Mouse (Mus musculus): ENCODE measurements around the gene Tsc1.

Gene Tsc1

GRCm38 (mm10) chr2:28641435-28641941 lies 460 bp downstream of the Tsc1 start:
- DNase-seq (ENCODE audit: extremely low read depth, low read depth, low spot score) = no peak

GRCm38 (mm10) chr2:28643081-28643480 lies 2.1 kb downstream of the Tsc1 start:
- no peak for DNase-seq (ENCODE audit: extremely low read depth, low read depth, low spot score)

GRCm38 (mm10) chr2:28650526-28650925 lies 9.5 kb downstream of the Tsc1 start:
- no peak for DNase-seq (ENCODE audit: extremely low read depth, low read depth, low spot score)

- DNase-seq (ENCODE audit: extremely low read depth, low read depth, low spot score) = no peak
Observed at GRCm38 (mm10) chr2:28653351-28653750, 12.3 kb downstream of the Tsc1 start.

GRCm38 (mm10) chr2:28654295-28654694 lies 13.3 kb downstream of the Tsc1 start:
- no peak for DNase-seq (ENCODE audit: extremely low read depth, low read depth, low spot score)

- no peak for DNase-seq (ENCODE audit: extremely low read depth, low read depth, low spot score)
Observed at GRCm38 (mm10) chr2:28656216-28656615, 15.2 kb downstream of the Tsc1 start.

GRCm38 (mm10) chr2:28662891-28663290 lies 21.9 kb downstream of the Tsc1 start:
- DNase-seq (ENCODE audit: extremely low read depth, low read depth, low spot score) = no peak

- DNase-seq (ENCODE audit: extremely low read depth, low read depth, low spot score) = no peak
Observed at GRCm38 (mm10) chr2:28665818-28666217, 24.8 kb downstream of the Tsc1 start.

GRCm38 (mm10) chr2:28671438-28671837 lies 30.4 kb downstream of the Tsc1 start:
- DNase-seq (ENCODE audit: extremely low read depth, low read depth, low spot score) = no peak

- DNase-seq (ENCODE audit: extremely low read depth, low read depth, low spot score) = no peak
Observed at GRCm38 (mm10) chr2:28676005-28676404, 35.0 kb downstream of the Tsc1 start.

GRCm38 (mm10) chr2:28680710-28681109 lies 39.7 kb downstream of the Tsc1 start:
- no peak for DNase-seq (ENCODE audit: extremely low read depth, low read depth, low spot score)

GRCm38 (mm10) chr2:28681718-28682117 lies 40.7 kb downstream of the Tsc1 start:
- no peak for DNase-seq (ENCODE audit: extremely low read depth, low read depth, low spot score)

- no peak for DNase-seq (ENCODE audit: extremely low read depth, low read depth, low spot score)
Observed at GRCm38 (mm10) chr2:28685895-28686294, 44.9 kb downstream of the Tsc1 start.

- no peak for DNase-seq (ENCODE audit: extremely low read depth, low read depth, low spot score)
Observed at GRCm38 (mm10) chr2:28688431-28688830, 47.4 kb downstream of the Tsc1 start.

GRCm38 (mm10) chr2:28692692-28693091 lies 51.7 kb downstream of the Tsc1 start:
- DNase-seq (ENCODE audit: extremely low read depth, low read depth, low spot score) = no peak

- DNase-seq (ENCODE audit: extremely low read depth, low read depth, low spot score) = no peak
Observed at GRCm38 (mm10) chr2:28698566-28698965, 57.5 kb downstream of the Tsc1 start.

GRCm38 (mm10) chr2:28699361-28700335 lies 58.6 kb downstream of the Tsc1 start, which contains the start of the genes Spaca9 and Ak8:
Gene Spaca9 (minus strand): TSS chr2:28699727.
Gene Ak8 (plus strand): TSS chr2:28700164.
- no peak for DNase-seq (ENCODE audit: extremely low read depth, low read depth, low spot score)

- DNase-seq (ENCODE audit: extremely low read depth, low read depth, low spot score) = no peak
Observed at GRCm38 (mm10) chr2:28701646-28702262, 60.7 kb downstream of the Tsc1 start.

- no peak for DNase-seq (ENCODE audit: extremely low read depth, low read depth, low spot score)
Observed at GRCm38 (mm10) chr2:28706106-28706636, 65.1 kb downstream of the Tsc1 start.

GRCm38 (mm10) chr2:28706787-28707186 lies 65.8 kb downstream of the Tsc1 start:
- no peak for DNase-seq (ENCODE audit: extremely low read depth, low read depth, low spot score)

- no peak for DNase-seq (ENCODE audit: extremely low read depth, low read depth, low spot score)
Observed at GRCm38 (mm10) chr2:28713036-28713435, 72.0 kb downstream of the Tsc1 start.

GRCm38 (mm10) chr2:28722419-28722818 lies 81.4 kb downstream of the Tsc1 start:
- DNase-seq (ENCODE audit: extremely low read depth, low read depth, low spot score) = no peak
